Mouse (Mus musculus) heart, adult 9 months (tissue): ENCODE measurements around the gene Sclt1.
A peak's percentile ranks its signal among the peaks of the same experiment; 100 is the strongest.

Experiments used
- DNase-seq, 2 experiments: peaks; one replicate each; pipeline ENCODE4 v3.0.0; 2022; ENCODE audit warnings: low spot score in 2 of 2

Gene Sclt1

GRCm38 (mm10) chr3:41606330-41606664, 136.0 kb downstream of the Sclt1 start:
- no peak for DNase-seq

- no peak for DNase-seq
These were observed 136.5 kb downstream of the Sclt1 start for GRCm38 (mm10) chr3:41605601-41606329.

GRCm38 (mm10) chr3:41604629-41605321, 137.5 kb downstream of the Sclt1 start:
- DNase-seq, result no peak

GRCm38 (mm10) chr3:41603470-41604019, 138.8 kb downstream of the Sclt1 start:
- DNase-seq, result no peak

- no peak for DNase-seq
These were observed 139.4 kb downstream of the Sclt1 start for GRCm38 (mm10) chr3:41602933-41603332.

- no peak for DNase-seq
These were observed 140.9 kb downstream of the Sclt1 start for GRCm38 (mm10) chr3:41601226-41602020.

GRCm38 (mm10) chr3:41599806-41600589, 142.3 kb downstream of the Sclt1 start:
- peak; percentile 68 to 74 for DNase-seq

GRCm38 (mm10) chr3:41599226-41599625, 143.1 kb downstream of the Sclt1 start:
- DNase-seq, result no peak

- no peak for DNase-seq
These were observed 143.9 kb downstream of the Sclt1 start for GRCm38 (mm10) chr3:41598412-41598811.

- no peak for DNase-seq
These were observed 145.3 kb downstream of the Sclt1 start for GRCm38 (mm10) chr3:41597036-41597435.

- no peak for DNase-seq
These were observed 147.3 kb downstream of the Sclt1 start for GRCm38 (mm10) chr3:41595010-41595409.

- DNase-seq, result no peak
These were observed 148.0 kb downstream of the Sclt1 start for GRCm38 (mm10) chr3:41594097-41594879.

- DNase-seq, result no peak
These were observed 149.5 kb downstream of the Sclt1 start for GRCm38 (mm10) chr3:41592805-41593204.

GRCm38 (mm10) chr3:41591651-41592170, 150.6 kb downstream of the Sclt1 start:
- DNase-seq, result no peak

GRCm38 (mm10) chr3:41590695-41591559, 151.4 kb downstream of the Sclt1 start:
- DNase-seq, result peak in 1 of 2 experiments; percentile 54

GRCm38 (mm10) chr3:41589988-41590387, 152.3 kb downstream of the Sclt1 start:
- DNase-seq, result no peak

- DNase-seq, result no peak
These were observed 152.9 kb downstream of the Sclt1 start for GRCm38 (mm10) chr3:41589246-41589914.

- no peak for DNase-seq
These were observed 153.8 kb downstream of the Sclt1 start for GRCm38 (mm10) chr3:41588495-41588894.

- peak; percentile 43 to 57 for DNase-seq
These were observed 154.7 kb downstream of the Sclt1 start for GRCm38 (mm10) chr3:41587588-41587987.
